Mouse (Mus musculus): ENCODE measurements around the gene Afap1. TPM values are rescaled to one million over a fixed set of nuclear protein-coding genes. Genes with fewer than 3 reads are reported as not detected.

The Afap1 gene
- total and polyA plus RNA-seq, 3 experiments, result 11.5 to 20.6 (median 18.7) TPM

GRCm38 (mm10) chr5:36041236-36041562 lies 148.1 kb downstream of the Afap1 start:
- intact Hi-C loops (cut with DNase I), result no loop called here
- Histone ChIP-seq H3K4me3 (no peak overlapping the region), H3K4me1 (ENCODE audit: control insufficient read depth, insufficient read depth, low read length) (no peaks in the 10 kb centered on the region; the same call in 1 of the 2 replicates), H3K36me3 (ENCODE audit: control insufficient read depth, insufficient read depth, low read length) (no peaks in the 10 kb centered on the region), H3K27ac (no peak overlapping the region), H3K27me3 (ENCODE audit: control insufficient read depth, insufficient read depth, low read length) (no peaks in the 10 kb centered on the region), H3K79me2 (replicated peaks; ENCODE audit: control insufficient read depth, insufficient read depth, low read length) (no peaks in the 10 kb centered on the region), H3K9ac (ENCODE audit: low read depth, low read length) (no peak overlapping the region)
- DNase-seq, result no peak
- TF ChIP-seq POLR2A (IDR thresholded peaks at IDR 0.05; ENCODE audit: insufficient read depth, low read depth, low read length) (no peak), EP300 (IDR thresholded peaks at IDR 0.05; ENCODE audit: insufficient read depth, low read depth, low read length) (no peak)

- H3K4me1 ChIP-seq (ENCODE audit: control insufficient read depth, insufficient read depth, low read length), result no peaks in the 10 kb centered on the region; the same call in 1 of the 2 replicates
- no peak for DNase-seq
- no peaks in the 10 kb centered on the region for H3K27me3 ChIP-seq (ENCODE audit: control insufficient read depth, insufficient read depth, low read length)
- H3K4me3 ChIP-seq, result no peak overlapping the region
- no peaks in the 10 kb centered on the region for H3K79me2 ChIP-seq (replicated peaks; ENCODE audit: control insufficient read depth, insufficient read depth, low read length)
- no peak overlapping the region for H3K9ac ChIP-seq (ENCODE audit: low read depth, low read length)
- no peak overlapping the region for H3K27ac ChIP-seq
- WGBS, result 87% methylated on average over 6 of the region's 6 CpGs
- H3K36me3 ChIP-seq (ENCODE audit: control insufficient read depth, insufficient read depth, low read length), result no peaks in the 10 kb centered on the region
- TF ChIP-seq CTCF (IDR thresholded peaks at IDR 0.05) (no peak), EP300 (IDR thresholded peaks at IDR 0.05; ENCODE audit: insufficient read depth, low read depth, low read length) (no peak), POLR2A (IDR thresholded peaks at IDR 0.05; ENCODE audit: insufficient read depth, low read depth, low read length) (no peak)
- intact Hi-C loops (cut with DNase I), result no loop called here
Measured at GRCm38 (mm10) chr5:36041756-36042155, 148.6 kb downstream of the Afap1 start.

GRCm38 (mm10) chr5:36043154-36043553 lies 150.0 kb downstream of the Afap1 start:
- no peak overlapping the region for H3K4me3 ChIP-seq
- no peak overlapping the region for H3K27ac ChIP-seq
- intact Hi-C loops (cut with DNase I), result no loop called here
- H3K36me3 ChIP-seq (ENCODE audit: control insufficient read depth, insufficient read depth, low read length), result no peaks in the 10 kb centered on the region
- H3K9ac ChIP-seq (ENCODE audit: low read depth, low read length), result no peak overlapping the region
- H3K79me2 ChIP-seq (replicated peaks; ENCODE audit: control insufficient read depth, insufficient read depth, low read length), result no peaks in the 10 kb centered on the region
- 94% methylated on average over 2 of the region's 2 CpGs for WGBS
- H3K27me3 ChIP-seq (ENCODE audit: control insufficient read depth, insufficient read depth, low read length), result no peaks in the 10 kb centered on the region
- no peak for DNase-seq
- H3K4me1 ChIP-seq (ENCODE audit: control insufficient read depth, insufficient read depth, low read length), result no peaks in the 10 kb centered on the region; the same call in 1 of the 2 replicates
- TF ChIP-seq EP300 (IDR thresholded peaks at IDR 0.05; ENCODE audit: insufficient read depth, low read depth, low read length), result no peak
- no peak for TF ChIP-seq CTCF (IDR thresholded peaks at IDR 0.05)

Other genes starting within 250 kb of the Afap1 start
- 100 to 1,000 TPM; 101 to 102 TPM for gene Htra3, start 213.5 kb upstream of the Afap1 start, total RNA-seq (2021)
- 130 and 147 TPM in 2 replicates for gene Htra3, start 213.5 kb upstream of the Afap1 start, polyA plus RNA-seq (2012; rRNA removed)
- gene Sh3tc1, start 153.3 kb upstream of the Afap1 start, total RNA-seq (2021), result 1 to 10 TPM; 5.7 to 7.2 TPM
- 6.3 and 6.8 TPM in 2 replicates for gene Sh3tc1, start 153.3 kb upstream of the Afap1 start, polyA plus RNA-seq (2012; rRNA removed)
- gene Ablim2, start 135.4 kb upstream of the Afap1 start, total RNA-seq (2021), result 10 to 100 TPM; 20.1 to 20.8 TPM
- gene Ablim2, start 135.4 kb upstream of the Afap1 start, polyA plus RNA-seq (2012; rRNA removed), result 32.7 and 41.0 TPM in 2 replicates

Data from heart, adult 2 months (tissue).